Mouse (Mus musculus) hindbrain, embryonic 15.5 days (tissue): ENCODE results near the gene Dnmt3b. TPM values are rescaled to one million over a fixed set of nuclear protein-coding genes. Genes with fewer than 3 reads are reported as not detected.
"Not testable (repeated sequence)": the region's sequence is repeated elsewhere in the genome, so short reads cannot be mapped to it uniquely, and the experiment has no call there.

Source experiments
- ATAC-seq: fragments of 200-750 bp; cut with Nextera tagmentation; 2 replicates; pipeline ENCODE4 v1.8.0; 2017; ENCODE audit warnings: low read depth, moderate number of reproducible peaks, moderate TSS enrichment; ENCODE audit not compliant: low FRiP score
- H3K27ac ChIP-seq: fragments of 300-500 bp; sonication (generic); replicated peaks from 2 replicates; pipeline ENCODE4 v1.5.1; 2015; ENCODE audit warnings: mild to moderate bottlenecking, inconsistent platforms
- H3K27me3 ChIP-seq: fragments of 300-500 bp; sonication (generic); 2 replicates; pipeline ENCODE4 v1.6.1; 2015; ENCODE audit warnings: control low read depth, inconsistent platforms
- H3K36me3 ChIP-seq: fragments of 300-500 bp; sonication (generic); 2 replicates; pipeline ENCODE4 v1.6.1; 2015; ENCODE audit warnings: control low read depth, inconsistent platforms
- H3K4me1 ChIP-seq: fragments of 300-500 bp; sonication (generic); replicated peaks from 2 replicates; pipeline ENCODE4 v1.6.1; 2015; ENCODE audit warnings: control low read depth, inconsistent platforms
- H3K4me2 ChIP-seq: fragments of 300-500 bp; sonication (generic); 2 replicates; pipeline ENCODE4 v1.6.1; 2015; ENCODE audit warnings: moderate library complexity, mild to moderate bottlenecking, inconsistent platforms
- H3K4me3 ChIP-seq: fragments of 300-500 bp; sonication (generic); 2 replicates; pipeline ENCODE4 v1.5.1; 2015; ENCODE audit warnings: mild to moderate bottlenecking, inconsistent platforms
- H3K9ac ChIP-seq: fragments of 300-500 bp; sonication (generic); 2 replicates; pipeline ENCODE4 v1.6.1; 2015; ENCODE audit warnings: inconsistent platforms
- H3K9me3 ChIP-seq: fragments of 300-500 bp; sonication (generic); 2 replicates; pipeline ENCODE4 v1.6.1; 2016; ENCODE audit warnings: control low read depth, inconsistent platforms
- WGBS: fragments of 180-500 bp; shearing (Covaris S2); methylation state at CpG from one replicate; pipeline ENCODE4 v1.1.7; 2015; 5-methylcytosine and 5-hydroxymethylcytosine counted together
- polyA plus RNA-seq: library from polyadenylated mRNA; unstranded; fragments of >200 nt; fragmentation: Nextera tagmentation; extraction: Ambion mirVana; gene quantifications from 2 replicates; pipeline ENCODE4 v1.2.1, GENCODE M21; 2015

Gene Dnmt3b
- polyA plus RNA-seq, 1 experiment from 2014 or later, result 3.5 TPM

DNA sequence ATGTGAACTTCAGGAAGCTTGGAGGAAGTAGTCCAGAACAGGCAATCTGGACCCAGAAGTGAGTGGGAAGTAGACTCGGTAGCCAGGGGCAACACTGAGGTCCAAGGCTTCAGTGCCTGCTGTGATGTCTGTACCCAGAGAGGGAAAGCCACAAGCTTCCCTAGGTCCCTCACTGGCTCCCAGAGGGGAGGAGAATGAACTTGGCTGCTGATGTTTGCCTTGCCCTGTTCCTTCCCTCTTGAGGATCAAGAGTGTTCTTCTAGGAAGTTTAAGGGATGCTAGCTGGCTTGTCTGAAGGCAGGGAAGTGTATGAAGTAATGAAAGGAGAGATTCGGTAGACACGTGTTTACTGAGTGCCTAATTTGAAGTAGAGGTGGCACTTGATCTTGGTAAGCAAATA lies 6.8 kb upstream of the Dnmt3b start:
- Histone ChIP-seq H3K36me3 (no peaks in the 10 kb centered on the region), H3K4me1 (no peaks in the 10 kb centered on the region), H3K27ac (no peak overlapping the region), H3K27me3 (no peaks in the 10 kb centered on the region), H3K9ac (no peak overlapping the region), H3K4me2 (no peak overlapping the region), H3K9me3 (no peaks in the 10 kb centered on the region), H3K4me3 (no peak overlapping the region)
- WGBS, result 18% methylated on average over 3 of the region's 3 CpGs
- ATAC-seq, result no peak

DNA sequence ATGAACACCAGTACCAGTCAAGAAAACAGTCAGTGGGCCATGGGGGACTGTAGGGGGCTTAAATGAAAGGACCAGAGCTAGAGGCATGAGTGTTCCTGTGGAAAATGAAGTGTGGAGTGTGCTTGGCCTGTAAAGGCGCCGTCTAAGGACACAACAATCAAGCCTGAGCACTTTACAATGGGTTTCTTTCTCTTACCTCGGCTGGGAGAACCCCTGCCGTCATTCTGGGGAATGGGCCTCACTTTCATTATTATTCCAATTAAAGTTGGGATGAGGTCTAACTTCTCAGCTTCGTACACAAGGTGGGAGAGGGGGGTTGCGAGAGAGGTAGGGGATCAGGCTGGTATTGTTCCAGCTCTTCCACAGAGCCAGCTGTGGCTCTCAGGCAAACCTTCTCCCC lies 6.3 kb upstream of the Dnmt3b start:
- H3K9me3 ChIP-seq, result no peaks in the 10 kb centered on the region
- WGBS, result 16% methylated on average over 6 of the region's 6 CpGs
- H3K4me3 ChIP-seq, result no peak overlapping the region
- no peaks in the 10 kb centered on the region for H3K4me1 ChIP-seq
- no peaks in the 10 kb centered on the region for H3K36me3 ChIP-seq
- H3K9ac ChIP-seq, result no peak overlapping the region
- no peaks in the 10 kb centered on the region for H3K27me3 ChIP-seq
- no peak overlapping the region for H3K27ac ChIP-seq
- ATAC-seq, result no peak
- H3K4me2 ChIP-seq, result no peak overlapping the region

DNA sequence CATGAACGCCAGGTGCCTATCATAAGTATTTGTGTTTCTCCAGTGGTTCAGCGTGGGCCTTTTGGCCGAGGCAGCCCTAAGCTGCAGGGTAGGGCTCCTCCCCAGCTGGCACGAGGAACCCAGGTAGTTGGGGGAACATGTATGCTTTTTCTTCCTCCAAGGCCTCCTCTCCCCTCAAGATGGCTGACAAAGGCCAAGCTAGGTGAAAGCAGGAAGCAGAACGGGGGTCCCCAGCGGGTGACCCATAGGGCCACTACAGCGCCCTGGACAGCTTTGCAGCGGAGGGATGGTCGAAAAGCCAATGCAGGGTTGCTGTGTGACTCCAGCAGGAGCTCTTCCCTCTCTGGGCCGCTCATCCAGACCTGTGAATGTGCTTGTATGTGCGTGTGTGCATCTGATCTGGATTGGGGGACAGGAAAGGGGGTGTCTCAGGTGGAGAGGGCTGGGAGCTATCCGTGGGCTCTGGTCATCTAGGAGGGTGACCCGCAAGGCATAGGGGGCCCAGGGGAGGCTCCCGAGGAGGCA lies 415 bp upstream of the Dnmt3b start:
- H3K4me2 ChIP-seq, result peak overlapping the region; percentile 89
- H3K4me1 ChIP-seq, result peaks cover 17% of the 10 kb centered on the region
- no peaks in the 10 kb centered on the region for H3K27me3 ChIP-seq
- peak; percentile 49 for ATAC-seq
- 16% methylated on average over 14 of the region's 14 CpGs for WGBS
- peak overlapping the region; percentile 72 for H3K9ac ChIP-seq
- no peaks in the 10 kb centered on the region for H3K9me3 ChIP-seq
- H3K36me3 ChIP-seq, result no peaks in the 10 kb centered on the region
- H3K27ac ChIP-seq, result 0 out of 2 replicates have a peak overlapping the region, but pooled peaks have one; percentile 44
- H3K4me3 ChIP-seq, result peak overlapping the region; percentile 76

GRCm38 (mm10) chr2:153650014-153650687 lies 901 bp downstream of the Dnmt3b start:
- 1% methylated on average over 28 of the region's 28 CpGs for WGBS

DNA sequence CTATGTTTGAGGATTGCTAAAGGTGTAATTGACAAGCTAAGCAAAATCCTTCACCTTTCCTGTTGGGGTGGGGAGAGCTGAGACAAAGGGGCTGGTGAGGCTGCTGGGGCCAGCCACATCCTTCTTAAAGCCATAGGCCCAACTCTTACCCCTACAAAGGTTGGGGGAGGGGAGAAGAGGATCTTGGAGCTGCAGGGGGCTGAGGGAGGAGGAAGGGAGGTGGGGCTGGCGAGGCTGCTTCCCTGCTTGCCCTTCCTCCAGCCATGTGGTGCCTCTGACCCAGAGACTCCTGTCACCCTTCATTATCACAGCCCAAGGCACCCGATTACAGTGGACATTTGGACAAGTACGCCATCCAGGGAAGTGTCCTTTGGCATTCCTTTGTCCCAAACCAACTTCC lies 2.4 kb downstream of the Dnmt3b start:
- no peaks in the 10 kb centered on the region for H3K36me3 ChIP-seq
- no peak for ATAC-seq
- H3K27me3 ChIP-seq, result no peaks in the 10 kb centered on the region
- no peak overlapping the region for H3K4me3 ChIP-seq
- peaks cover 17% of the 10 kb centered on the region for H3K4me1 ChIP-seq
- no peak overlapping the region for H3K27ac ChIP-seq
- 54% methylated on average over 3 of the region's 3 CpGs for WGBS
- H3K4me2 ChIP-seq, result peak overlapping the region; percentile 89; the same call in 1 of the 2 replicates
- no peak overlapping the region for H3K9ac ChIP-seq
- no peaks in the 10 kb centered on the region for H3K9me3 ChIP-seq

More at GRCm38 (mm10) chr2:153650014-153650687, 901 bp downstream of the Dnmt3b start:
- peak overlapping the region; percentile 89 for H3K4me2 ChIP-seq
- no peaks in the 10 kb centered on the region for H3K27me3 ChIP-seq
- H3K36me3 ChIP-seq, result no peaks in the 10 kb centered on the region
- ATAC-seq, result peak; percentile 25; the same call in 1 of the 2 replicates
- H3K9me3 ChIP-seq, result no peaks in the 10 kb centered on the region
- H3K4me3 ChIP-seq, result peak overlapping the region; percentile 76
- H3K4me1 ChIP-seq, result peaks cover 17% of the 10 kb centered on the region
- H3K9ac ChIP-seq, result peak overlapping the region; percentile 72
- no peak overlapping the region for H3K27ac ChIP-seq

- not testable (repeated sequence) for H3K9ac ChIP-seq, H3K4me1 ChIP-seq, H3K4me2 ChIP-seq, H3K27me3 ChIP-seq, H3K4me3 ChIP-seq, ATAC-seq, H3K36me3 ChIP-seq, H3K9me3 ChIP-seq, H3K27ac ChIP-seq
- 90% methylated on average over 8 of the region's 8 CpGs for WGBS
Measured at GRCm38 (mm10) chr2:153657659-153658058, 8.4 kb downstream of the Dnmt3b start.

- Histone ChIP-seq H3K9me3 (no peaks in the 10 kb centered on the region), H3K4me3 (no peak overlapping the region), H3K4me2 (no peak overlapping the region), H3K9ac (no peak overlapping the region), H3K27me3 (no peaks in the 10 kb centered on the region), H3K27ac (no peak overlapping the region), H3K36me3 (no peaks in the 10 kb centered on the region), H3K4me1 (no peaks in the 10 kb centered on the region)
- no peak for ATAC-seq
- WGBS, result 45% methylated on average over 3 of the region's 3 CpGs
Measured at GRCm38 (mm10) chr2:153660616-153661015, 11.4 kb downstream of the Dnmt3b start.

DNA sequence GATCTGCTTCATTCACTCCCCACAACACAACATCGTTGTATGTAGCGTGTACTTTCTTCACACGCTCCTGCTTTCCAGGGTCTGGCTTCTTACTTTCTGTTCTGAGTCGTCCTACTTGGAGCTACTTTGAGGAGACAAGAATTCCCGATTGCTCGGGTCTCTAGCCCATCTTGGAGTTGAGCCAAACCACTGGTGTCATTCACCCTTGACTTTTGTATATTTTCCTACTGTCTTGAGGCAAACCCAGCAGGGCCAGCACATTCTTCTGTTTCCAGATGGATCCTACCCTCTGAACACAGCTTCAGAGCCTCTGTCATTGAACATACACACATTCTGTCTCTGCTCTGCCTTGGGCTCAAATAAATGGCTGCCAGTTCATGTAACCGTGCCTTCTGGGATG lies 16.2 kb downstream of the Dnmt3b start:
- Histone ChIP-seq H3K9me3 (no peaks in the 10 kb centered on the region), H3K27ac (no peak overlapping the region), H3K4me1 (no peaks in the 10 kb centered on the region), H3K27me3 (no peaks in the 10 kb centered on the region), H3K4me3 (no peak overlapping the region), H3K4me2 (no peak overlapping the region), H3K36me3 (no peaks in the 10 kb centered on the region), H3K9ac (no peak overlapping the region)
- no peak for ATAC-seq
- 89% methylated on average over 7 of the region's 7 CpGs for WGBS

DNA sequence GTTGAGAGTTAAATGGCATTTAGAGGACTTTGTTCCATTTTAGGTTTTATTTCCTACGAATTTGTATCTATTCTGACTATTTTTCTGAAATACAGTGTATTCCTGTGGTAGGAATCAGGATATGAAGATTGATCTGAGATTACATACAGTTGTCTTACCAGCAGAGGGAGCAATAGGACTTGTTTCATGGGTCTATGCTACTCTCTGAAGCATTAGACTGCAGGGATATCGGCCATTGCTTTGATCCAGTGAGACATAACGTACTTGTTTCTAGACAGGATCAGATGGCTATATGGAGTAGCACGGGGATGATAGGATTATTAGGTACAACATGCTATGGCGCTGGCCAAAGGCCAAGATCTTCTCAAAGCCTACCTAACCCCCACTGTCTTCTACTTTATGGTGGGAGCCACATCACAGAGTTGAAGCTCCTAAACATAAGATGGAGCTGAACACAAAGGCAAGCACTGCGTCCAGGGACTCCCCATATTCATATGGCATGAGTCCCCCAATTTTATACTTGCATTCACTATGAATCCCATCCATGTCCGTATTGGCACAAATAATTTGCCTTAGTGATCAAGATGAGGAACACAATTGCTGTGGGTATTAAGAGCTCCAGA lies 19.6 kb downstream of the Dnmt3b start:
- H3K36me3 ChIP-seq, result no peaks in the 10 kb centered on the region
- no peak overlapping the region for H3K9ac ChIP-seq
- H3K27ac ChIP-seq, result no peak overlapping the region
- peak; percentile 81; the same call in 1 of the 2 replicates for ATAC-seq
- H3K4me2 ChIP-seq, result no peak overlapping the region
- no peaks in the 10 kb centered on the region for H3K4me1 ChIP-seq
- no peak overlapping the region for H3K4me3 ChIP-seq
- H3K27me3 ChIP-seq, result no peaks in the 10 kb centered on the region
- 61% methylated on average over 7 of the region's 7 CpGs for WGBS
- no peaks in the 10 kb centered on the region for H3K9me3 ChIP-seq

DNA sequence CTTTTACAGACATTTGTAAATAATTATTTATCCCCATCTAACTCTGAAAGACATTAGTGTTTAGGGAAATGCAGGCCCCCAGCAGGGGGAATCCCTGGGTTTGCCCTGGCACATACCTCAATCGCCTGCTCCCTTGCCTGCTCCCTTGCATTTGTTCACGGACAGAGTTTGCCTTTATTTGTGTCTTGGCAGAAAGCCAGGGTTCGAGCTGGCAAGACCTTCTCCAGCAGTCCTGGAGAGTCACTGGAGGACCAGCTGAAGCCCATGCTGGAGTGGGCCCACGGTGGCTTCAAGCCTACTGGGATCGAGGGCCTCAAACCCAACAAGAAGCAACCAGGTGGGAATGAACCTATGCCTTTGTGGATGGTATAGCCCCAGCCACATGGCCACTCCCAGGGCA lies 20.9 kb downstream of the Dnmt3b start:
- no peak overlapping the region for H3K9ac ChIP-seq
- H3K9me3 ChIP-seq, result no peaks in the 10 kb centered on the region
- H3K36me3 ChIP-seq, result no peaks in the 10 kb centered on the region
- no peak for ATAC-seq
- no peaks in the 10 kb centered on the region for H3K4me1 ChIP-seq
- 47% methylated on average over 5 of the region's 5 CpGs for WGBS
- H3K27ac ChIP-seq, result no peak overlapping the region
- no peak overlapping the region for H3K4me2 ChIP-seq
- H3K27me3 ChIP-seq, result no peaks in the 10 kb centered on the region
- H3K4me3 ChIP-seq, result no peak overlapping the region

DNA sequence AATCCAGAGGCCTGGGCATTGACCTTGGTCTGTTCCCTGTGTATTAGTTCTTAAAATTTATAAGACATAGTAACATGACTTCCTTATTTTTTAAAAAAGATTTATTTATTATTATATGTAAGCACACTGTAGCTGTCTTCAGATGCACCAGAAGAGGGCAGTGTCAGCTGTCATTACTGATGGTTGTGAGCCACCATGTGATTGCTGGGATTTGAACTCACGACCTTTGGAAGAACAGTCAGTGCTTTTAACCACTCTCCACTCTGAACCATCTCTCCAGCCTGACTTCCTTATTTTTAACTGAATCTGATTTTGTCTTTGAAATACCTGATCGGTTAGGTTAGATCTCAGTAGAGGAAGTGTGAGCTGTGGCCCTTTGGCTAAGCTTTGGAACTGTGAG lies 23.4 kb downstream of the Dnmt3b start:
- H3K27me3 ChIP-seq, result no peaks in the 10 kb centered on the region
- H3K9me3 ChIP-seq, result no peaks in the 10 kb centered on the region
- no peak overlapping the region for H3K4me3 ChIP-seq
- WGBS, result 98% methylated on average over 2 of the region's 2 CpGs
- no peak for ATAC-seq
- H3K9ac ChIP-seq, result no peak overlapping the region
- H3K4me2 ChIP-seq, result no peak overlapping the region
- H3K27ac ChIP-seq, result no peak overlapping the region
- H3K4me1 ChIP-seq, result no peaks in the 10 kb centered on the region
- H3K36me3 ChIP-seq, result no peaks in the 10 kb centered on the region

DNA sequence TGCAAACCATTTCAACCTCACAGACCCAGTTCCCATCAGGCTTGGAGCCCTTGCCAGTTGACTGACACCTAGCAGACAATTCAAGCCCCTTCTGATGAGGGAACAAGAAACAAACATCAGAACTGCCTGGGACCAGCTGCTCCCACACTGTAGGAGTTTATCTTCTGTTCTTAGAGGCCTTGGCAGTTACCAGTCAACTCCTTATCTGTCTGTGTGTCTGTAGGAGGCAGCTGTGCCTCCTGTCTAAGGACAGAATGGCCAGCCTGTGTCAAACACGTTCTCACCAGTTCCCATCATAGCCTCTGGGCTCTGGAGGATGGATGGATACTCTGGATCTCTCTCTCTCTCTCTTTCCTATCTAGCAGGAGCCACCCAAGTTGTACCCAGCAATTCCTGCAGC lies 26.1 kb downstream of the Dnmt3b start:
- H3K9me3 ChIP-seq, H3K4me3 ChIP-seq, ATAC-seq, H3K36me3 ChIP-seq, H3K4me2 ChIP-seq, H3K9ac ChIP-seq, H3K4me1 ChIP-seq, H3K27me3 ChIP-seq, H3K27ac ChIP-seq: not testable (repeated sequence)
- WGBS, result 89% methylated on average over 1 of the region's 1 CpGs
